ENCODE assay signal across 9 mouse cellular contexts in the genomic region with DNA sequence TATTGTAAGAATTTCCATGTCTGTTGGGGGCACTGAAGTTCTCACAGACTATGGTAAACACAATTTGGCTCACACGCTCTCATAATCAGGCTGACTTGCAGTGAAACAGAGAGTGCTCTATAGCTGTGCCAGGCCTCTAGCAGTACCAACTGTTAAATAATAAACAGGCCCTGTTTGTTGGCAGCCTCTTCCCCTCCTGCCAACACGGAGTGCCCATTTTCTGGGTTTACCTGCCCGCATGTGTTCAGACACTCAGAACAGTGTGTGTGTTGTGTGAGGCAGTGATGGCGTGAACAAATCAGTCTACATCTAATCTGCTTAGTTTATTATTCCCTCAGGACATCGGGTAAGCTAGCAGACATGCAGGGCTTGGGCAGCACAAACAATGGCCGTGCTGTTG.
DNase-seq lines count a peak whose midpoint lies in the region; ATAC-seq and TF ChIP-seq lines count a peak whose summit lies in the region.
"Had no signal": no experiment of that assay in that cellular context is flagged by ENCODE, and none has a peak within 500 bp of the region (broad histone marks: within the 10 kb centered on the region; RNA-seq: fewer than 3 reads in every experiment).

No protein-coding gene starts in this region.

- WGBS in intestine, embryonic 15.5 days: 63% methylated on average over 6 of the region's 6 CpGs
- 56% methylated on average over 6 of the region's 6 CpGs for WGBS in intestine, postnatal 0 days
- WGBS in heart, embryonic 11.5 days (ENCODE audit: insufficient replicate concordance): 61% methylated on average over 6 of the region's 6 CpGs

- TF ChIP-seq CTCF in intestine, postnatal 0 days (IDR thresholded peaks at IDR 0.05; ENCODE audit: low read depth): no peak
- no peak for TF ChIP-seq CTCF in brain, embryonic 14.5 days (IDR thresholded peaks at IDR 0.05; ENCODE audit: borderline replicate concordance, extremely low read depth, insufficient read depth, insufficient read length)

- peak; percentile 93 for DNase-seq in brain, embryonic 14.5 days (ENCODE audit: low read depth)
- DNase-seq in fibroblast of lung, adult 2 months (ENCODE audit: low read depth): peak; percentile 40
- peak; percentile 14 to 37 for DNase-seq in left cerebral cortex, postnatal 25 days (ENCODE audit: low spot score in 2 of 2)
- no peak for DNase-seq in lung, postnatal 4 days
- DNase-seq in T-cell, adult 2 months (ENCODE audit: low spot score): no peak
- DNase-seq: heart, postnatal 10 days had no signal

- H3K27ac ChIP-seq in intestine, embryonic 15.5 days: no peak overlapping the region
- H3K27ac ChIP-seq in intestine, postnatal 0 days (ENCODE audit: low read depth, low read length): no peak overlapping the region
- no peak overlapping the region for H3K27ac ChIP-seq in heart, embryonic 11.5 days (ENCODE audit: low read depth, low read length)

- no peaks in the 10 kb centered on the region for H3K27me3 ChIP-seq in intestine, embryonic 15.5 days (replicated peaks)
- no peaks in the 10 kb centered on the region for H3K27me3 ChIP-seq in intestine, postnatal 0 days (replicated peaks; ENCODE audit: control insufficient read depth, insufficient read depth, low read length)
- no peaks in the 10 kb centered on the region for H3K27me3 ChIP-seq in heart, embryonic 11.5 days (ENCODE audit: control insufficient read depth, insufficient read depth, low read length)

- intact Hi-C loops in left cerebral cortex, postnatal 25 days (cut with DNase I): no loop called here

- no peak overlapping the region for H3K9ac ChIP-seq in intestine, embryonic 15.5 days
- no peak overlapping the region for H3K9ac ChIP-seq in intestine, postnatal 0 days (ENCODE audit: low read depth, low read length)
- H3K9ac ChIP-seq in heart, embryonic 11.5 days (ENCODE audit: low read depth, low read length): no peak overlapping the region

- H3K4me3 ChIP-seq in intestine, embryonic 15.5 days (replicated peaks): no peak overlapping the region
- no peak overlapping the region for H3K4me3 ChIP-seq in intestine, postnatal 0 days (ENCODE audit: low read depth, low read length)
- no peak overlapping the region for H3K4me3 ChIP-seq in heart, embryonic 11.5 days (ENCODE audit: low read depth, low read length)

- no peaks in the 10 kb centered on the region for H3K36me3 ChIP-seq in intestine, embryonic 15.5 days
- H3K36me3 ChIP-seq in intestine, postnatal 0 days (ENCODE audit: control insufficient read depth, insufficient read depth): no peaks in the 10 kb centered on the region
- no peaks in the 10 kb centered on the region for H3K36me3 ChIP-seq in heart, embryonic 11.5 days (ENCODE audit: control insufficient read depth, insufficient read depth, low read length)

- TF ChIP-seq POLR2A in brain, embryonic 14.5 days (IDR thresholded peaks at IDR 0.05; ENCODE audit: borderline replicate concordance, extremely low read depth, insufficient read depth, insufficient read length, poor library complexity, severe bottlenecking): no peak

- ATAC-seq in intestine, embryonic 15.5 days: peak; percentile 31; the same call in 1 of the 2 replicates
- no peak for ATAC-seq in intestine, postnatal 0 days
- ATAC-seq in heart, embryonic 11.5 days (replicated peaks; ENCODE audit: insufficient number of reproducible peaks, low FRiP score, low TSS enrichment): no peak

- no peaks in the 10 kb centered on the region for H3K9me3 ChIP-seq in intestine, embryonic 15.5 days
- no peaks in the 10 kb centered on the region for H3K9me3 ChIP-seq in intestine, postnatal 0 days (ENCODE audit: control insufficient read depth)
- H3K9me3 ChIP-seq in heart, embryonic 11.5 days (replicated peaks; ENCODE audit: control insufficient read depth, low read length): no peaks in the 10 kb centered on the region

- no peak overlapping the region for H3K4me2 ChIP-seq in intestine, embryonic 15.5 days (replicated peaks)
- no peak overlapping the region for H3K4me2 ChIP-seq in intestine, postnatal 0 days (replicated peaks; ENCODE audit: low read depth)
- no peak overlapping the region for H3K4me2 ChIP-seq in heart, embryonic 11.5 days

- H3K4me1 ChIP-seq in intestine, embryonic 15.5 days (replicated peaks): 0 out of 2 replicates have a peak, but pooled peaks cover 5% of the 10 kb centered on the region
- 0 out of 2 replicates have a peak, but pooled peaks cover 4% of the 10 kb centered on the region for H3K4me1 ChIP-seq in intestine, postnatal 0 days (replicated peaks; ENCODE audit: control insufficient read depth, insufficient read depth, low read length)
- H3K4me1 ChIP-seq in heart, embryonic 11.5 days (ENCODE audit: control insufficient read depth, insufficient read depth, low read length): no peaks in the 10 kb centered on the region

Comparison
In these comparisons a context has a peak if more than half of its experiments do, and no peak if none do; other contexts are left out.
1. DNase-seq: peak in brain, embryonic 14.5 days (single experiment), fibroblast of lung, adult 2 months (single experiment) and left cerebral cortex, postnatal 25 days (2 of 2); none in lung, postnatal 4 days (0 of 2) and T-cell, adult 2 months (single experiment).